Mouse (Mus musculus) limb, embryonic 12.5 days (tissue): ENCODE measurements around the gene Olfr1396. TPM values are rescaled to one million over a fixed set of nuclear protein-coding genes. Genes with fewer than 3 reads are reported as not detected.

Experiments
- ATAC-seq: fragments of 200-750 bp; cut with Nextera tagmentation; 2 replicates; pipeline ENCODE4 v1.8.0; 2017; ENCODE audit warnings: low read depth, moderate TSS enrichment; ENCODE audit not compliant: insufficient number of reproducible peaks, insufficient read depth, low FRiP score, low TSS enrichment
- H3K27ac ChIP-seq: fragments of 300-500 bp; sonication (generic); 2 replicates; pipeline ENCODE4 v1.5.1; 2016; ENCODE audit warnings: mild to moderate bottlenecking, moderate library complexity
- H3K27me3 ChIP-seq: fragments of 300-500 bp; sonication (generic); 2 replicates; pipeline ENCODE4 v1.6.1; 2016; ENCODE audit warnings: mild to moderate bottlenecking, moderate library complexity
- H3K36me3 ChIP-seq: fragments of 300-500 bp; sonication (generic); 2 replicates; pipeline ENCODE4 v1.6.1; 2016; ENCODE audit warnings: mild to moderate bottlenecking, moderate library complexity
- H3K4me1 ChIP-seq: fragments of 300-500 bp; sonication (generic); replicated peaks from 2 replicates; pipeline ENCODE4 v1.6.1; 2016
- H3K4me2 ChIP-seq: fragments of 300-500 bp; sonication (generic); 2 replicates; pipeline ENCODE4 v1.6.1; 2016; ENCODE audit warnings: mild to moderate bottlenecking, moderate library complexity
- H3K4me3 ChIP-seq: fragments of 300-500 bp; sonication (generic); replicated peaks from 2 replicates; pipeline ENCODE4 v1.5.1; 2016; ENCODE audit warnings: mild to moderate bottlenecking
- H3K9ac ChIP-seq: fragments of 300-500 bp; sonication (generic); replicated peaks from 2 replicates; pipeline ENCODE4 v1.6.1; 2016; ENCODE audit warnings: mild to moderate bottlenecking, moderate library complexity
- H3K9me3 ChIP-seq: fragments of 300-500 bp; sonication (generic); 2 replicates; pipeline ENCODE4 v1.6.1; 2016; ENCODE audit warnings: mild to moderate bottlenecking, moderate library complexity
- WGBS: fragments of 180-500 bp; shearing (Covaris S2); methylation state at CpG from one replicate; pipeline ENCODE4 v1.1.7; 2016; 5-methylcytosine and 5-hydroxymethylcytosine counted together
- polyA plus RNA-seq: library from polyadenylated mRNA; unstranded; fragments of >200 nt; fragmentation: Nextera tagmentation; extraction: Ambion mirVana; gene quantifications from 2 replicates; pipeline ENCODE4 v1.2.1, GENCODE M21; 2016

Gene Olfr1396
- polyA plus RNA-seq, 1 experiment from 2014 or later: not detected

DNA sequence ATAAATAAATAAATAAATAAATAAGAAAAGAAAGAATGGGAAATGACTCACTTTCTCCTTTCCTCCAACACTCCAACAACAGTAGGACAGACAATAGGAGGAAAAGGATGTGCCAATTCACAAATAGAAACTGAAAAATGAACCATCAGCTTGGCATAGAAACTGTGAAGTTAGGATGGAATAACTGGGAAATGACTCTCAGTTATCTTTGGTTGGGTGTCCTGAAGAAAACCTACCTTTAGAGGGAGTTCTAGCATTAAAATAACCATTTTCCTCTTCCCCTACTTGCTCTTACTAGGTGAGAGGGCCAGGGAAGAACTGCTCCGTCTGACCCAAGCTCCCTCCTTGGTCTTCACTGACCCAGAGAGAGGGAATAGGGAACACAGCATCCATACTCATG, 8.9 kb downstream of the Olfr1396 start:
- Histone ChIP-seq H3K4me3 (no peak overlapping the region), H3K36me3 (no peaks in the 10 kb centered on the region), H3K9me3 (no peaks in the 10 kb centered on the region), H3K27me3 (no peaks in the 10 kb centered on the region), H3K4me1 (no peaks in the 10 kb centered on the region), H3K4me2 (no peak overlapping the region), H3K27ac (no peak overlapping the region), H3K9ac (no peak overlapping the region)
- no peak for ATAC-seq
- 76% methylated on average over 1 of the region's 1 CpGs for WGBS

- H3K27me3 ChIP-seq: no peaks in the 10 kb centered on the region
- H3K27ac ChIP-seq: no peak overlapping the region
- no peak overlapping the region for H3K4me3 ChIP-seq
- H3K9ac ChIP-seq: no peak overlapping the region
- no peaks in the 10 kb centered on the region for H3K4me1 ChIP-seq
- 19% methylated on average over 8 of the region's 8 CpGs for WGBS
- H3K36me3 ChIP-seq: no peaks in the 10 kb centered on the region
- ATAC-seq: no peak
- H3K4me2 ChIP-seq: no peak overlapping the region; the same call in 1 of the 2 replicates
- H3K9me3 ChIP-seq: no peaks in the 10 kb centered on the region
Observed at GRCm38 (mm10) chr11:49103047-49103693, 11.5 kb downstream of the Olfr1396 start.

- Histone ChIP-seq H3K4me3 (no peak overlapping the region), H3K9me3 (no peaks in the 10 kb centered on the region), H3K36me3 (no peaks in the 10 kb centered on the region), H3K4me2 (no peak overlapping the region), H3K27me3 (no peaks in the 10 kb centered on the region), H3K4me1 (no peaks in the 10 kb centered on the region), H3K27ac (no peak overlapping the region), H3K9ac (no peak overlapping the region)
- WGBS: 50% methylated on average over 5 of the region's 5 CpGs
- ATAC-seq: no peak
Observed at GRCm38 (mm10) chr11:49101500-49101899, 13.2 kb downstream of the Olfr1396 start.

DNA sequence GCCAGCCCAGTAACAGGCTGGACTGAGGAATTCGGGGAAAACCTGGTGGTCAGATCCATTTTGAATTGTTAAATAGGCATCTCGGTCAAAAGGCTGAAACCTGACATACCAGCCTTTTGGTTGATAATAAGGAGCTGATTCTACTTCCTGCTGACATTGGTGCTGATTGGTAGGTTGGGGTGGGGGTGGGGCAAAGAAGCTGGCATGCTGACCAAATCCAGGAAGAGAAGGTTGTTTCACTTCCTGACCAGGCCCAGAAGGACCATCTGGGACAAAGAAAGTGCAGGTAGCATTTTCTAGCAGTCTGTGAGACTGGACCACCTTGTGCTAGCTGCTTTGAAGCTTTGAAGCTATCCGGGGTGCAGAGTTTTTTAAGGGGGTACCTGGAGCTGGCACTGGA, 14.3 kb downstream of the Olfr1396 start:
- no peak overlapping the region for H3K27ac ChIP-seq
- WGBS: 76% methylated on average over 3 of the region's 3 CpGs
- no peaks in the 10 kb centered on the region for H3K4me1 ChIP-seq
- H3K4me3 ChIP-seq: no peak overlapping the region
- H3K4me2 ChIP-seq: no peak overlapping the region
- ATAC-seq: no peak
- H3K9ac ChIP-seq: no peak overlapping the region
- no peaks in the 10 kb centered on the region for H3K9me3 ChIP-seq
- no peaks in the 10 kb centered on the region for H3K36me3 ChIP-seq
- H3K27me3 ChIP-seq: no peaks in the 10 kb centered on the region

DNA sequence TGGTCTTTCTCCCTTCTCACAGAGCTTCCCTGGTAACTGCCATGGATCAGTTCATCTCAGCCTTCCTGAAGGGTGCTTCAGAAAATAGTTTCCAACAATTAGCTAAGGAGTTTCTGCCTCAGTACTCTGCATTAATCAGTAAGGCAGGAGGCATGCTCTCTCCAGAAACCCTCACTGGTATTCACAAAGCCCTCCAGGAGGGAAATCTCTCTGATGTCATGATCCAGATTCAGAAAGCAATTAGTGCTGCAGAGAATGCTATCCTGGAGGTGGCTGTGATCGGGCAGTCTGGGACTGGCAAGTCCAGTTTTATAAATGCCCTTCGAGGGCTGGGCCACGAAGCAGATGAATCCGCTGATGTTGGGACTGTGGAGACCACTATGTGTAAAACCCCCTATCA, 19.3 kb downstream of the Olfr1396 start:
- 92% methylated on average over 4 of the region's 4 CpGs for WGBS
- H3K9ac ChIP-seq: no peak overlapping the region
- no peak overlapping the region for H3K4me3 ChIP-seq
- no peaks in the 10 kb centered on the region for H3K9me3 ChIP-seq
- H3K4me2 ChIP-seq: no peak overlapping the region
- H3K4me1 ChIP-seq: no peaks in the 10 kb centered on the region
- no peak overlapping the region for H3K27ac ChIP-seq
- H3K36me3 ChIP-seq: no peaks in the 10 kb centered on the region
- H3K27me3 ChIP-seq: no peaks in the 10 kb centered on the region
- ATAC-seq: no peak

GRCm38 (mm10) chr11:49093861-49094660, 20.6 kb downstream of the Olfr1396 start:
- Histone ChIP-seq H3K4me3 (no peak overlapping the region), H3K4me1 (no peaks in the 10 kb centered on the region), H3K4me2 (no peak overlapping the region), H3K9me3 (no peaks in the 10 kb centered on the region), H3K27ac (no peak overlapping the region), H3K36me3 (no peaks in the 10 kb centered on the region), H3K27me3 (no peaks in the 10 kb centered on the region), H3K9ac (no peak overlapping the region)
- whole genome bisulfite sequencing: 84% methylated on average over 6 of the region's 6 CpGs
- no peak for ATAC-seq

DNA sequence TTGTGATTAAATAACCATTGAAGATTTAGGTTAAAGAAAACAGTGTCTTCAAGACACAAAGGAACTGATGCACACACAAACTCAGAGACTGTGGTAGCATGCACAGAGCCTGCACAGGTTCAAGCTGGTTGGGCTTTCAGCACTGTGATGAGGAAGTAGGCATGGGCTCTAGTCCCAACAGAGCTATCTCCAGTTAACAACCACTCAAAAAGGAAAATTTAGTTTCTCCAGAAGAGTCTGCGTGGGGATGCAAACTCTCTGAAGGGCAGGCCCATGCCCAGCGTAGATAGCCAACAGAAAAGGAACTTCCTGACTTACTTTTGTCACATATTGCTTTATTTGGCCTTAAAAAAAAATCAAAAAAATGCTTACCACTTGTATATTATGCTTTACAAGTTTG, 21.9 kb downstream of the Olfr1396 start:
- Histone ChIP-seq H3K4me3 (no peak overlapping the region), H3K9me3 (no peaks in the 10 kb centered on the region), H3K9ac (no peak overlapping the region), H3K4me1 (peaks cover 6% of the 10 kb centered on the region), H3K27me3 (no peaks in the 10 kb centered on the region), H3K4me2 (no peak overlapping the region), H3K27ac (no peak overlapping the region), H3K36me3 (no peaks in the 10 kb centered on the region)
- ATAC-seq: no peak
- WGBS: 87% methylated on average over 2 of the region's 2 CpGs

DNA sequence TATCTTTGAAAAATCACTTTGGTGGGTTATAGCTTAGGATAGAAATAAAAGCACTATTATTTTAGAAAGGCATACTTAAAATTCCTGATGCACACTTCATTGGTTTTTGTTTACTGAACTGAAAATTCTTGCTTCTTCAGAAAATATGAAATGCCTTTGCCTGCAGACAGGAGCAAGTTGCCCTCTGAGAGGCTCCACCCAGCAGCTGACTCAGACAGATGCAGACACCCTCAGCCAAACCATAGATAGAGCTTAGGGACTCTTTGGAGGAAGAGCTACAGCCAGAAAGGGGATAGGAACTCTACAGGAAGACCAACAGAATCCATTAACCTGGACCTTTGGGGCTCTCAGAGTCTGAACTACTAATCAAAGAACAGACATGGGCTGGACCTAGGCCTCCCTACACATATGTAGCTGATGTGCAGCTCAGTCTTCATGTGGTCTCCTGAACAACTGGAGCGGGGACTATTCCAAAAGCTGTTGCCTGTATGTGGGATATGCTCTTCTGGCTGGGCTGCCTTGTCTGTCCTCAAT, 22.6 kb downstream of the Olfr1396 start:
- Histone ChIP-seq H3K27ac (no peak overlapping the region), H3K9ac (no peak overlapping the region), H3K27me3 (no peaks in the 10 kb centered on the region), H3K36me3 (no peaks in the 10 kb centered on the region), H3K4me2 (no peak overlapping the region), H3K4me3 (no peak overlapping the region), H3K9me3 (no peaks in the 10 kb centered on the region), H3K4me1 (peaks cover 6% of the 10 kb centered on the region)
- ATAC-seq: no peak
- WGBS: 100% methylated on average over 1 of the region's 1 CpGs

- Histone ChIP-seq H3K36me3 (no peaks in the 10 kb centered on the region), H3K9me3 (no peaks in the 10 kb centered on the region), H3K9ac (no peak overlapping the region), H3K27me3 (no peaks in the 10 kb centered on the region), H3K27ac (no peak overlapping the region), H3K4me2 (no peak overlapping the region), H3K4me3 (no peak overlapping the region), H3K4me1 (peaks cover 6% of the 10 kb centered on the region)
- ATAC-seq: no peak
- WGBS: 78% methylated on average over 4 of the region's 4 CpGs
Observed at GRCm38 (mm10) chr11:49091171-49091570, 23.5 kb downstream of the Olfr1396 start.

- no peak overlapping the region for H3K9ac ChIP-seq
- H3K4me3 ChIP-seq: no peak overlapping the region
- H3K27me3 ChIP-seq: no peaks in the 10 kb centered on the region
- no peaks in the 10 kb centered on the region for H3K9me3 ChIP-seq
- 91% methylated on average over 5 of the region's 5 CpGs for WGBS
- no peak overlapping the region for H3K4me2 ChIP-seq
- no peaks in the 10 kb centered on the region for H3K36me3 ChIP-seq
- H3K27ac ChIP-seq: no peak overlapping the region
- peaks cover 6% of the 10 kb centered on the region for H3K4me1 ChIP-seq
- ATAC-seq: no peak
Observed at GRCm38 (mm10) chr11:49090551-49090950, 24.1 kb downstream of the Olfr1396 start.

- Histone ChIP-seq H3K4me1 (peaks cover 6% of the 10 kb centered on the region), H3K27ac (no peak overlapping the region), H3K4me2 (no peak overlapping the region), H3K36me3 (no peaks in the 10 kb centered on the region), H3K9ac (no peak overlapping the region), H3K4me3 (no peak overlapping the region), H3K27me3 (no peaks in the 10 kb centered on the region), H3K9me3 (no peaks in the 10 kb centered on the region)
- ATAC-seq: no peak
- 89% methylated on average over 3 of the region's 3 CpGs for WGBS
Observed at GRCm38 (mm10) chr11:49089735-49090507, 24.8 kb downstream of the Olfr1396 start.
